16 mouse cellular contexts compared by ENCODE assay signal in genomic region chr9:40245974-40246665, GRCm38 (mm10). TPM values are rescaled to one million over a fixed set of nuclear protein-coding genes. Genes with fewer than 3 reads are reported as not detected.
DNase-seq lines count a peak whose midpoint lies in the region; ATAC-seq lines count a peak whose summit lies in the region.
"Had no signal": no experiment of that assay in that cellular context is flagged by ENCODE, and none has a peak within 500 bp of the region (broad histone marks: within the 10 kb centered on the region; RNA-seq: fewer than 3 reads in every experiment).

No protein-coding gene starts in this region.

- DNase-seq in cerebellum, postnatal 10 days, result peak; percentile 75 to 76
- DNase-seq in cerebellum, adult 11-12 months, result no peak
- DNase-seq in heart, postnatal 36 days, result no peak
- peak; percentile 13 for DNase-seq in retina, postnatal 1 day
- no peak for DNase-seq in retina, embryonic 14.5 days (ENCODE audit: low spot score)
- no peak for DNase-seq in forebrain, embryonic 11.5 days (ENCODE audit: low spot score)
- no peak for DNase-seq in layer of hippocampus, adult 9-10 months (ENCODE audit: low spot score)
- DNase-seq: cerebellum, adult 9-10 months; kidney, postnatal 10 days; layer of hippocampus, adult 9-11 months; lung, postnatal 36 days had no signal

- H3K27me3 ChIP-seq in heart, embryonic 14.5 days (ENCODE audit: control insufficient read depth, insufficient read depth, low read length), result no peaks in the 10 kb centered on the region
- H3K27me3 ChIP-seq in forebrain, embryonic 11.5 days (ENCODE audit: control insufficient read depth, insufficient read depth, low read length), result no peaks in the 10 kb centered on the region
- H3K27me3 ChIP-seq: Patski had no signal

- peak overlapping the region; percentile 72 to 74 for H3K27ac ChIP-seq in heart, embryonic 14.5 days (replicated peaks in 1 of 2; ENCODE audit: control insufficient read depth in 1 of 2, insufficient read depth in 1 of 2, low read depth in 2 of 2, low read length in 2 of 2)
- no peak overlapping the region for H3K27ac ChIP-seq in forebrain, embryonic 11.5 days (ENCODE audit: low read depth, low read length)
- H3K27ac ChIP-seq: embryonic facial prominence, embryonic 12.5 days; limb, embryonic 12.5 days had no signal

- H3K9ac ChIP-seq in heart, embryonic 14.5 days (ENCODE audit: low read length), result no peak overlapping the region
- no peak overlapping the region for H3K9ac ChIP-seq in forebrain, embryonic 11.5 days (ENCODE audit: low read length)
- H3K9ac ChIP-seq: embryonic facial prominence, embryonic 12.5 days; limb, embryonic 12.5 days had no signal

- H3K4me2 ChIP-seq in heart, embryonic 14.5 days (ENCODE audit: low read length), result peak overlapping the region; percentile 19
- no peak overlapping the region for H3K4me2 ChIP-seq in forebrain, embryonic 11.5 days (ENCODE audit: low read depth, low read length, severe bottlenecking)
- H3K4me2 ChIP-seq: embryonic facial prominence, embryonic 12.5 days; limb, embryonic 12.5 days had no signal

- no peak overlapping the region for H3K4me3 ChIP-seq in heart, embryonic 14.5 days (ENCODE audit: control insufficient read depth in 1 of 2, insufficient read depth in 1 of 2, low read depth in 1 of 2, low read length in 2 of 2)
- H3K4me3 ChIP-seq in forebrain, embryonic 11.5 days (ENCODE audit: low read depth, low read length), result no peak overlapping the region
- H3K4me3 ChIP-seq: embryonic facial prominence, embryonic 12.5 days; limb, embryonic 12.5 days had no signal

- intact Hi-C loops in heart, postnatal 36 days (cut with DNase I), result no loop called here

- peaks cover 5% of the 10 kb centered on the region; the same call in 1 of the 2 replicates for H3K9me3 ChIP-seq in heart, embryonic 14.5 days (ENCODE audit: control insufficient read depth, low read length)
- H3K9me3 ChIP-seq in forebrain, embryonic 11.5 days (ENCODE audit: control insufficient read depth, low read length), result no peaks in the 10 kb centered on the region
- H3K9me3 ChIP-seq: embryonic facial prominence, embryonic 12.5 days; limb, embryonic 12.5 days had no signal

- peaks cover 6 to 16% of the 10 kb centered on the region in 2 experiments; a peak in 2 of 4 replicates for H3K4me1 ChIP-seq in heart, embryonic 14.5 days (ENCODE audit: control insufficient read depth in 2 of 2, insufficient read depth in 2 of 2, low read length in 2 of 2)
- 0 out of 2 replicates have a peak, but pooled peaks cover 2% of the 10 kb centered on the region for H3K4me1 ChIP-seq in forebrain, embryonic 11.5 days (replicated peaks; ENCODE audit: control insufficient read depth, insufficient read depth, low read length)
- H3K4me1 ChIP-seq: limb, embryonic 12.5 days had no signal

- ATAC-seq in heart, embryonic 14.5 days (ENCODE audit: insufficient number of reproducible peaks, insufficient read depth, low FRiP score, low read depth), result no peak
- ATAC-seq in forebrain, embryonic 11.5 days (replicated peaks; ENCODE audit: low FRiP score), result no peak
- ATAC-seq: intestine, embryonic 16.5 days had no signal

- no peaks in the 10 kb centered on the region for H3K36me3 ChIP-seq in heart, embryonic 14.5 days (ENCODE audit: control insufficient read depth, insufficient read depth, low read length)
- no peaks in the 10 kb centered on the region for H3K36me3 ChIP-seq in forebrain, embryonic 11.5 days (ENCODE audit: control insufficient read depth, insufficient read depth, low read length)
- H3K36me3 ChIP-seq: embryonic facial prominence, embryonic 12.5 days; limb, embryonic 12.5 days had no signal

- WGBS in heart, embryonic 14.5 days, result 81% methylated on average over 7 of the region's 7 CpGs
- 91% methylated on average over 7 of the region's 7 CpGs for WGBS in forebrain, embryonic 11.5 days

RNA-seq across cellular contexts. Expression of gene Scn3b, which starts 22.9 kb away (rescaled TPM):
- polyA plus RNA-seq in heart, embryonic 14.5 days (2014; fragmentation: Nextera tagmentation; extraction: Ambion mirVana), result 0.65 and 1.5 TPM in 2 replicates
- total RNA-seq in heart, postnatal 36 days (2021), result 1 to 10 TPM in 1 of 2 experiments, under 1 TPM in 1; 0.57 to 1.2 TPM
- 9.7 and 10.9 TPM in 2 replicates for polyA plus RNA-seq in forebrain, embryonic 11.5 days (2014; fragmentation: Nextera tagmentation; extraction: Ambion mirVana)

RNA-seq across cellular contexts. Expression of gene Zfp202, which starts 54.0 kb away (rescaled TPM):
- 3.3 TPM in 2 replicates for polyA plus RNA-seq in heart, embryonic 14.5 days (2014; fragmentation: Nextera tagmentation; extraction: Ambion mirVana)
- 1 to 10 TPM; 2.5 to 3.0 TPM for total RNA-seq in heart, postnatal 36 days (2021)
- polyA plus RNA-seq in forebrain, embryonic 11.5 days (2014; fragmentation: Nextera tagmentation; extraction: Ambion mirVana), result 8.1 and 9.0 TPM in 2 replicates

Comparison
In these comparisons a context has a peak if more than half of its experiments do, and no peak if none do; other contexts are left out.
1. DNase-seq: peak in cerebellum, postnatal 10 days (2 of 2) and retina, postnatal 1 day (single experiment); none in cerebellum, adult 11-12 months (single experiment), heart, postnatal 36 days (0 of 2), retina, embryonic 14.5 days (single experiment), forebrain, embryonic 11.5 days (single experiment) and layer of hippocampus, adult 9-10 months (single experiment).